Mouse (Mus musculus) kidney, postnatal 0 days (tissue): ENCODE data around the gene Cacnb3. TPM values are rescaled to one million over a fixed set of nuclear protein-coding genes. Genes with fewer than 3 reads are reported as not detected.

Experiments
- ATAC-seq: fragments of 200-750 bp; cut with Nextera tagmentation; replicated peaks from 2 replicates; pipeline ENCODE4 v1.8.0; 2017; ENCODE audit warnings: low read depth, moderate number of reproducible peaks, moderate TSS enrichment, moderate library complexity; ENCODE audit not compliant: low FRiP score
- DNase-seq: peaks from one replicate; pipeline ENCODE4 v3.0.0-alpha.2; 2016; ENCODE audit warnings: low spot score
- H3K27ac ChIP-seq: fragments of 300-500 bp; sonication (generic); 2 replicates; pipeline ENCODE4 v1.5.1; 2014; ENCODE audit warnings: mild to moderate bottlenecking
- H3K27me3 ChIP-seq: fragments of 300-500 bp; sonication (generic); 2 replicates; pipeline ENCODE4 v1.6.1; 2014; ENCODE audit warnings: low read length, mixed read lengths; ENCODE audit not compliant: insufficient read depth
- H3K36me3 ChIP-seq: fragments of 300-500 bp; sonication (generic); 2 replicates; pipeline ENCODE4 v1.6.1; 2014; ENCODE audit warnings: low read length, mixed read lengths; ENCODE audit not compliant: insufficient read depth
- H3K4me1 ChIP-seq: fragments of 300-500 bp; sonication (generic); replicated peaks from 2 replicates; pipeline ENCODE4 v1.6.1; 2014; ENCODE audit warnings: antibody characterized with exemption, low read length, mixed read lengths; ENCODE audit not compliant: insufficient read depth
- H3K4me2 ChIP-seq: fragments of 300-500 bp; sonication (generic); 2 replicates; pipeline ENCODE4 v1.6.1; 2014; ENCODE audit warnings: mild to moderate bottlenecking, low read length, moderate library complexity, mixed read lengths
- H3K4me3 ChIP-seq: fragments of 300-500 bp; sonication (generic); replicated peaks from 2 replicates; pipeline ENCODE4 v1.5.1; 2014; ENCODE audit warnings: low read depth, low read length
- H3K9ac ChIP-seq: fragments of 300-500 bp; sonication (generic); 2 replicates; pipeline ENCODE4 v1.6.1; 2014; ENCODE audit warnings: low read depth, low read length
- H3K9me3 ChIP-seq: fragments of 300-500 bp; sonication (generic); replicated peaks from 2 replicates; pipeline ENCODE4 v1.6.1; 2016; ENCODE audit warnings: low read length, inconsistent platforms, mixed read lengths
- CTCF ChIP-seq: IDR thresholded peaks from 2 replicates; pipeline ENCODE4 v1.5.1; 2016; ENCODE audit warnings: antibody characterized with exemption, low read depth, mild to moderate bottlenecking, moderate library complexity
- WGBS: fragments of 180-500 bp; shearing (Covaris S2); extraction: QIAGEN DNeasy Blood & Tissue Kit; methylation state at CpG from one replicate; pipeline ENCODE4 v1.1.7; 2014; 5-methylcytosine and 5-hydroxymethylcytosine counted together
- polyA plus RNA-seq: library from polyadenylated mRNA; unstranded; fragments of >200 nt; fragmentation: Nextera tagmentation; extraction: Ambion mirVana; gene quantifications from 2 replicates; pipeline ENCODE4 v1.2.1, GENCODE M21; 2015

Gene Cacnb3
- polyA plus RNA-seq, 1 experiment from 2014 or later = 19.8 TPM

GRCm38 (mm10) chr15:98607557-98607956 is 23.1 kb upstream of the Cacnb3 start:
- Histone ChIP-seq H3K4me1 (peaks cover 47% of the 10 kb centered on the region), H3K9ac (peak overlapping the region; percentile 93), H3K27ac (peak overlapping the region; percentile 97), H3K36me3 (peaks cover 14% of the 10 kb centered on the region), H3K4me2 (peak overlapping the region; percentile 93), H3K4me3 (peak overlapping the region; percentile 88), H3K9me3 (no peaks in the 10 kb centered on the region), H3K27me3 (no peaks in the 10 kb centered on the region)
- ATAC-seq (no peak), DNase-seq (peak; percentile 85)
- 25% methylated on average over 4 of the region's 4 CpGs for WGBS
- no peak for TF ChIP-seq CTCF

GRCm38 (mm10) chr15:98608058-98608783 is 22.4 kb upstream of the Cacnb3 start:
- 2% methylated on average over 9 of the region's 10 CpGs for WGBS
- H3K4me2 ChIP-seq = peak overlapping the region; percentile 93
- H3K4me1 ChIP-seq = peaks cover 41% of the 10 kb centered on the region
- TF ChIP-seq CTCF = no peak
- H3K27ac ChIP-seq = peak overlapping the region; percentile 97
- H3K4me3 ChIP-seq = peak overlapping the region; percentile 88
- H3K9me3 ChIP-seq = no peaks in the 10 kb centered on the region
- peak overlapping the region; percentile 93 for H3K9ac ChIP-seq
- ATAC-seq (no peak), DNase-seq (no peak)
- H3K36me3 ChIP-seq = peaks cover 12% of the 10 kb centered on the region
- no peaks in the 10 kb centered on the region for H3K27me3 ChIP-seq

GRCm38 (mm10) chr15:98608784-98609250 is 21.8 kb upstream of the Cacnb3 start:
- whole genome bisulfite sequencing = 2% methylated on average over 7 of the region's 26 CpGs
- H3K4me1 ChIP-seq = peaks cover 35% of the 10 kb centered on the region

GRCm38 (mm10) chr15:98609331-98610130 is 21.1 kb upstream of the Cacnb3 start, which contains the start of gene Adcy6:
Gene Adcy6 (minus strand): TSS chr15:98610076.
- Histone ChIP-seq H3K27me3 (no peaks in the 10 kb centered on the region), H3K4me3 (peak within 1 kb of the TSS; percentile 88), H3K36me3 (no peaks in the 10 kb centered on the region), H3K4me1 (peaks cover 30% of the 10 kb centered on the region), H3K27ac (peak within 1 kb of the TSS; percentile 97), H3K9me3 (no peaks in the 10 kb centered on the region), H3K9ac (peak within 1 kb of the TSS; percentile 93), H3K4me2 (peak within 1 kb of the TSS; percentile 93)
- under 1% methylated on average over 50 of the region's 75 CpGs for WGBS
- ATAC-seq (peak; percentile 77), DNase-seq (peak; percentile 95)
- no peak for TF ChIP-seq CTCF

More at GRCm38 (mm10) chr15:98608784-98609250, 21.8 kb upstream of the Cacnb3 start:
- H3K9ac ChIP-seq = peak overlapping the region; percentile 93
- H3K9me3 ChIP-seq = no peaks in the 10 kb centered on the region
- peaks cover 7% of the 10 kb centered on the region for H3K36me3 ChIP-seq
- H3K4me3 ChIP-seq = peak overlapping the region; percentile 88
- TF ChIP-seq CTCF = no peak
- H3K27me3 ChIP-seq = no peaks in the 10 kb centered on the region
- H3K4me2 ChIP-seq = peak overlapping the region; percentile 93
- H3K27ac ChIP-seq = peak overlapping the region; percentile 97
- DNase-seq (no peak), ATAC-seq (peak; percentile 17)

GRCm38 (mm10) chr15:98610131-98610633 is 20.5 kb upstream of the Cacnb3 start:
- no peak for TF ChIP-seq CTCF
- Histone ChIP-seq H3K4me2 (peak overlapping the region; percentile 93), H3K9ac (peak overlapping the region; percentile 93), H3K4me1 (peaks cover 29% of the 10 kb centered on the region), H3K4me3 (peak overlapping the region; percentile 88), H3K27ac (peak overlapping the region; percentile 97), H3K27me3 (no peaks in the 10 kb centered on the region), H3K36me3 (no peaks in the 10 kb centered on the region), H3K9me3 (no peaks in the 10 kb centered on the region)
- 5% methylated on average over 12 of the region's 12 CpGs for WGBS
- peak; percentile 12 for ATAC-seq
- no peak for DNase-seq

DNA sequence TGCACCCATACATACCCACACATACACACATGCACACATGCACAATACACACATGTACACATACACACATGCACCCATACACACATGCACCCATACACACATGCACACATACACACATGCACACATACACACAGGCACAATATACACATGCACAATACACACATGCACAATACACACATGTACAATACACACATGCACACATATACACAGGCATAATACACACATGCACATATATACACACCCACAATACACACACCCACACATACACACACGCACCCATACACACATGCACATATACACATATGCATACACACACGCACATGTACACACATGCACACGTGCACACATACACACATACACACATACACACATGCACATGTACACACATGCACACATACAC is 18.4 kb upstream of the Cacnb3 start:
- DNase-seq (no peak), ATAC-seq (no peak)
- no peak overlapping the region for H3K4me2 ChIP-seq
- no peak overlapping the region for H3K4me3 ChIP-seq
- no peaks in the 10 kb centered on the region for H3K36me3 ChIP-seq
- H3K9ac ChIP-seq = no peak overlapping the region
- peaks cover 17% of the 10 kb centered on the region for H3K4me1 ChIP-seq
- TF ChIP-seq CTCF = no peak
- H3K9me3 ChIP-seq = no peaks in the 10 kb centered on the region
- H3K27me3 ChIP-seq = no peaks in the 10 kb centered on the region
- no peak overlapping the region for H3K27ac ChIP-seq
- 95% methylated on average over 3 of the region's 3 CpGs for WGBS
